In genomic region chrX:52305226-52305625, GRCm38 (mm10) we compare ENCODE assay signal across 22 mouse cellular contexts.
DNase-seq lines count a peak whose midpoint lies in the region; ATAC-seq and TF ChIP-seq lines count a peak whose summit lies in the region.
"Had no signal": no experiment of that assay in that cellular context is flagged by ENCODE, and none has a peak within 500 bp of the region (broad histone marks: within the 10 kb centered on the region; RNA-seq: fewer than 3 reads in every experiment).

No protein-coding gene starts in this region.

- TF ChIP-seq CTCF in brain, embryonic 14.5 days (IDR thresholded peaks at IDR 0.05; ENCODE audit: borderline replicate concordance, extremely low read depth, insufficient read depth, insufficient read length): no peak

- H3K4me1 ChIP-seq in forebrain, embryonic 12.5 days: no peaks in the 10 kb centered on the region
- H3K4me1 ChIP-seq: embryonic facial prominence, embryonic 15.5 days; forebrain, embryonic 13.5 days; forebrain, embryonic 15.5 days had no signal

- H3K4me3 ChIP-seq in forebrain, embryonic 12.5 days (replicated peaks): no peak overlapping the region
- H3K4me3 ChIP-seq: embryonic facial prominence, embryonic 13.5 days; embryonic facial prominence, embryonic 15.5 days; erythroblast, embryonic 14.5 days; forebrain, embryonic 10.5 days; forebrain, embryonic 13.5 days; forebrain, embryonic 15.5 days had no signal

- DNase-seq in right cerebral cortex, adult 18-20 months: peak; percentile 2
- DNase-seq in right cerebral cortex, postnatal 25 days: no peak
- peak; percentile 51 for DNase-seq in brain, embryonic 14.5 days (ENCODE audit: low read depth)
- DNase-seq in kidney, adult 11 months: no peak
- DNase-seq: adrenal gland, adult 2 months; adrenal gland, postnatal 10 days; adrenal gland, postnatal 25 days; cerebellum, adult 11 months; cerebellum, adult 18-20 months; cerebellum, adult 8-10 months; cerebellum, adult 9-11 months; cerebellum, postnatal 14 days; cerebellum, postnatal 36 days; embryo, embryonic 11 days; forebrain, postnatal 0 days had no signal

- no peak overlapping the region for H3K4me2 ChIP-seq in forebrain, embryonic 12.5 days
- H3K4me2 ChIP-seq: embryonic facial prominence, embryonic 13.5 days; embryonic facial prominence, embryonic 15.5 days; forebrain, embryonic 13.5 days; forebrain, embryonic 15.5 days had no signal

- TF ChIP-seq POLR2A in brain, embryonic 14.5 days (IDR thresholded peaks at IDR 0.05; ENCODE audit: borderline replicate concordance, extremely low read depth, insufficient read depth, insufficient read length, poor library complexity, severe bottlenecking): no peak

- H3K9ac ChIP-seq in forebrain, embryonic 12.5 days: no peak overlapping the region
- H3K9ac ChIP-seq: embryonic facial prominence, embryonic 13.5 days; embryonic facial prominence, embryonic 15.5 days; forebrain, embryonic 13.5 days; forebrain, embryonic 15.5 days; forebrain, postnatal 0 days had no signal

- 73% methylated on average over 4 of the region's 4 CpGs for WGBS in forebrain, embryonic 12.5 days

- H3K9me3 ChIP-seq in forebrain, embryonic 12.5 days: no peaks in the 10 kb centered on the region
- H3K9me3 ChIP-seq: embryonic facial prominence, embryonic 13.5 days; embryonic facial prominence, embryonic 15.5 days; forebrain, embryonic 10.5 days; forebrain, embryonic 13.5 days; forebrain, embryonic 15.5 days had no signal

- no peak for ATAC-seq in forebrain, embryonic 12.5 days (ENCODE audit: low FRiP score)
- ATAC-seq: forebrain, embryonic 13.5 days; forebrain, embryonic 15.5 days; forebrain, postnatal 0 days had no signal

- H3K27me3 ChIP-seq in forebrain, embryonic 12.5 days: no peaks in the 10 kb centered on the region
- H3K27me3 ChIP-seq: embryonic facial prominence, embryonic 13.5 days; embryonic facial prominence, embryonic 15.5 days; forebrain, embryonic 13.5 days; forebrain, embryonic 15.5 days had no signal

- H3K27ac ChIP-seq in forebrain, embryonic 12.5 days: no peak overlapping the region
- H3K27ac ChIP-seq: embryonic facial prominence, embryonic 13.5 days; embryonic facial prominence, embryonic 15.5 days; forebrain, embryonic 10.5 days; forebrain, embryonic 13.5 days; forebrain, embryonic 15.5 days had no signal

- H3K36me3 ChIP-seq in forebrain, embryonic 12.5 days (replicated peaks): no peaks in the 10 kb centered on the region
- H3K36me3 ChIP-seq: embryonic facial prominence, embryonic 13.5 days; embryonic facial prominence, embryonic 15.5 days; forebrain, embryonic 10.5 days; forebrain, embryonic 15.5 days had no signal

Comparison
In these comparisons a context has a peak if more than half of its experiments do, and no peak if none do; other contexts are left out.
1. DNase-seq: peak in right cerebral cortex, adult 18-20 months (single experiment) and brain, embryonic 14.5 days (single experiment); none in right cerebral cortex, postnatal 25 days (single experiment) and kidney, adult 11 months (single experiment).